Mouse (Mus musculus): ENCODE results near the gene Plekhm3. TPM values are rescaled to one million over a fixed set of nuclear protein-coding genes. Genes with fewer than 3 reads are reported as not detected.

The Plekhm3 gene
- polyA plus RNA-seq, 1 experiment, result 2.3 TPM

DNA sequence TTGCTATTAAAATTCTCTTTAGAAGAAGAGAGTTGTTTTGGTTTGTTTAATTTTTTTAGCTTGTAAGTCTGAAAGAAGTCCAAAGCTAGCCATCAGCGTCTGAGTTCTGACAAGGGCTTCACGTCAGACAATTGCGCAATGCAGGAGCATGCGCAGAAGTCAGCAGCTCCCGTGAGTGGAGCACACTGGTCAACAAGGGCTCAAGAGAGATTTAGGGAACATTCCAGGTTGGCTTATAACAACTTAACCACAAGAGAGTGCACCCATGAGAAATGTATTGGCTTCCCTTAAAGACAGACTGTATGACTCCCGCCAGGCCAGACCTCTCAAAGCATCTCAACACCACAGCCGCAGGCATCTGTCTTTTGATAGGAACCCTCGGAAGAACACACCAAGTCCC lies 203.5 kb downstream of the Plekhm3 start:
- no peak for TF ChIP-seq CTCF (IDR thresholded peaks at IDR 0.05; ENCODE audit: control insufficient read depth, insufficient read depth, insufficient read length)
- peak; percentile 67 for TF ChIP-seq CEBPB (IDR thresholded peaks at IDR 0.05; ENCODE audit: low read depth)
- no peak overlapping the region for H3ac ChIP-seq (ENCODE audit: control insufficient read depth, insufficient read length, low read depth)
- H3K79me3 ChIP-seq (ENCODE audit: low read depth), result no peaks in the 10 kb centered on the region

DNA sequence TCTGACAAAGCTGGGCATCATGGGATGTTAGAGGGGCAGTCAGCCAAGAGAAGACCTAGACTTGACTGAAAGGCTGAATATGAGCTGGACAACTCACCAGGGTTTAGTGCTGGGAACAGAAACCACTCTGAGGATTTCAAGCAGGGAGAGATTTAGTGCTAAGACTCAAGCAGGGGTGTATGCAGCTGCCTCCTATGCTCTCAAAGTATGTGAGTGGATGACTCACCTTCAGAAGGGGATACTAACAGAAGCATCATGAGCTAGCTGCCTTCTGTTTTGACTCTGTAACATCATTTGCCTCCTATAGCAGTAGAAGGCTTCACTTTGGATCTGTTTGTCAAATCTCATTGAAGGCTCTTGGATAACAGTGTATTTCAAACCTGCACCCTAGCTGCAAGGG lies 212.0 kb downstream of the Plekhm3 start:
- H3K36me3 ChIP-seq (ENCODE audit: control insufficient read depth, insufficient read depth), result no peaks in the 10 kb centered on the region
- H3K79me2 ChIP-seq (ENCODE audit: control insufficient read depth, insufficient read depth), result no peaks in the 10 kb centered on the region
- no peak overlapping the region for H3K4me3 ChIP-seq (ENCODE audit: insufficient read depth, poor library complexity, severe bottlenecking)
- no peak for TF ChIP-seq CEBPB (IDR thresholded peaks at IDR 0.05; ENCODE audit: low read depth)
- TF ChIP-seq FOSL1 (IDR thresholded peaks at IDR 0.05; ENCODE audit: insufficient read depth, low read length, poor library complexity, severe bottlenecking), result no peak
- TF ChIP-seq USF1 (IDR thresholded peaks at IDR 0.05; ENCODE audit: low read depth), result no peak
- no peak for TF ChIP-seq MYOG (IDR thresholded peaks at IDR 0.05; ENCODE audit: control insufficient read depth, extremely low read depth, insufficient read length)
- TF ChIP-seq CTCF (IDR thresholded peaks at IDR 0.05; ENCODE audit: control insufficient read depth, insufficient read depth, insufficient read length), result no peak
- H3K27me3 ChIP-seq (ENCODE audit: control insufficient read depth, insufficient read depth, insufficient read length), result no peaks in the 10 kb centered on the region
- H3ac ChIP-seq (ENCODE audit: control insufficient read depth, insufficient read length, low read depth), result no peak overlapping the region
- H3K79me3 ChIP-seq (ENCODE audit: low read depth), result no peaks in the 10 kb centered on the region

More for the DNA sequence above, 203.5 kb downstream of the Plekhm3 start:
- Histone ChIP-seq H3K36me3 (ENCODE audit: control insufficient read depth, insufficient read depth) (no peaks in the 10 kb centered on the region), H3K4me3 (ENCODE audit: insufficient read depth, poor library complexity, severe bottlenecking) (no peak overlapping the region), H3K79me2 (ENCODE audit: control insufficient read depth, insufficient read depth) (no peaks in the 10 kb centered on the region), H3K27me3 (ENCODE audit: control insufficient read depth, insufficient read depth, insufficient read length) (no peaks in the 10 kb centered on the region)

GRCm38 (mm10) chr1:64742741-64743408 lies 213.7 kb downstream of the Plekhm3 start:
- H3K79me3 ChIP-seq (ENCODE audit: low read depth), result no peaks in the 10 kb centered on the region
- H3K4me3 ChIP-seq (ENCODE audit: insufficient read depth, poor library complexity, severe bottlenecking), result no peak overlapping the region
- no peak overlapping the region for H3ac ChIP-seq (ENCODE audit: control insufficient read depth, insufficient read length, low read depth)
- TF ChIP-seq FOSL1 (IDR thresholded peaks at IDR 0.05; ENCODE audit: insufficient read depth, low read length, poor library complexity, severe bottlenecking) (no peak), USF1 (IDR thresholded peaks at IDR 0.05; ENCODE audit: low read depth) (no peak), MAX (IDR thresholded peaks at IDR 0.05) (no peak), CEBPB (IDR thresholded peaks at IDR 0.05; ENCODE audit: low read depth) (no peak), MYOD1 (IDR thresholded peaks at IDR 0.05; ENCODE audit: control insufficient read depth, insufficient read length, low read depth) (no peak), MYOG (IDR thresholded peaks at IDR 0.05; ENCODE audit: control insufficient read depth, extremely low read depth, insufficient read length) (no peak), CTCF (IDR thresholded peaks at IDR 0.05; ENCODE audit: control insufficient read depth, insufficient read depth, insufficient read length) (no peak)
- H3K79me2 ChIP-seq (ENCODE audit: control insufficient read depth, insufficient read depth), result no peaks in the 10 kb centered on the region
- no peaks in the 10 kb centered on the region for H3K36me3 ChIP-seq (ENCODE audit: control insufficient read depth, insufficient read depth)
- no peaks in the 10 kb centered on the region for H3K27me3 ChIP-seq (ENCODE audit: control insufficient read depth, insufficient read depth, insufficient read length)

DNA sequence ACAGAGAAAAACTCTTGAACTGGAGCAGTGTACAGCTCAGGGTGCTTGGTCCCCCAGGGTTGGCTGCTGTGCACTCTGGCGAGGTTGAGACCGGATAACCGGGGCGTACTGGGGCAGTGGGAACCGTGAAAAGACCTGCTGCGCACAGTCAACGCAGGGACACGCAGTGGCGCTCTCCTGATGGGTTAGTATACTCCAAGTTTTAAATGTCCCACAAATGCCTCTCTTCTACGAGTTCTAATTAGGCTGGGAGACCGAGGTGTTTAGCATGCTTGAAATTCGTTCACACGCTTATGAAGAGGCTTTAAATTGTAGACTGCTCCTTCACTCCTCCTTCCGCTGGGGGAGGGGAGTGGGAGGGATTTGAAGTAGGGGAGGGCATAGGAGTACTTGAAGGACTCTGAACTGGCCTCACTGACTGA lies 218.0 kb downstream of the Plekhm3 start:
- Histone ChIP-seq H3K27me3 (ENCODE audit: control insufficient read depth, insufficient read depth, insufficient read length) (no peaks in the 10 kb centered on the region), H3ac (ENCODE audit: control insufficient read depth, insufficient read length, low read depth) (peak overlapping the region; percentile 57)
- TF ChIP-seq MYOG (IDR thresholded peaks at IDR 0.05; ENCODE audit: control insufficient read depth, extremely low read depth, insufficient read length) (no peak), FOSL1 (IDR thresholded peaks at IDR 0.05; ENCODE audit: insufficient read depth, low read length, poor library complexity, severe bottlenecking) (no peak)

GRCm38 (mm10) chr1:64738180-64738555 lies 218.5 kb downstream of the Plekhm3 start:
- H3K79me3 ChIP-seq (ENCODE audit: low read depth), result no peaks in the 10 kb centered on the region
- no peaks in the 10 kb centered on the region for H3K36me3 ChIP-seq (ENCODE audit: control insufficient read depth, insufficient read depth)
- no peaks in the 10 kb centered on the region for H3K27me3 ChIP-seq (ENCODE audit: control insufficient read depth, insufficient read depth, insufficient read length)
- TF ChIP-seq CEBPB (IDR thresholded peaks at IDR 0.05; ENCODE audit: low read depth) (no peak), MYOG (IDR thresholded peaks at IDR 0.05; ENCODE audit: control insufficient read depth, extremely low read depth, insufficient read length) (no peak), FOSL1 (IDR thresholded peaks at IDR 0.05; ENCODE audit: insufficient read depth, low read length, poor library complexity, severe bottlenecking) (no peak), CTCF (IDR thresholded peaks at IDR 0.05; ENCODE audit: control insufficient read depth, insufficient read depth, insufficient read length) (no peak), MYOD1 (IDR thresholded peaks at IDR 0.05; ENCODE audit: control insufficient read depth, insufficient read length, low read depth) (no peak)
- H3K79me2 ChIP-seq (ENCODE audit: control insufficient read depth, insufficient read depth), result peaks cover 9% of the 10 kb centered on the region
- H3ac ChIP-seq (ENCODE audit: control insufficient read depth, insufficient read length, low read depth), result peak overlapping the region; percentile 19
- no peak overlapping the region for H3K4me3 ChIP-seq (ENCODE audit: insufficient read depth, poor library complexity, severe bottlenecking)

More for the DNA sequence above, 218.0 kb downstream of the Plekhm3 start:
- Histone ChIP-seq H3K79me3 (ENCODE audit: low read depth) (no peaks in the 10 kb centered on the region), H3K79me2 (ENCODE audit: control insufficient read depth, insufficient read depth) (peaks cover 9% of the 10 kb centered on the region), H3K4me3 (ENCODE audit: insufficient read depth, poor library complexity, severe bottlenecking) (no peak overlapping the region), H3K36me3 (ENCODE audit: control insufficient read depth, insufficient read depth) (no peaks in the 10 kb centered on the region)

- peak within 1 kb of the TSS; percentile 60 for H3K4me3 ChIP-seq (ENCODE audit: insufficient read depth, poor library complexity, severe bottlenecking)
- H3K79me2 ChIP-seq (ENCODE audit: control insufficient read depth, insufficient read depth), result peaks cover 9% of the 10 kb centered on the region
- H3K27me3 ChIP-seq (ENCODE audit: control insufficient read depth, insufficient read depth, insufficient read length), result no peaks in the 10 kb centered on the region
- TF ChIP-seq FOSL1 (IDR thresholded peaks at IDR 0.05; ENCODE audit: insufficient read depth, low read length, poor library complexity, severe bottlenecking), result no peak
- no peak for TF ChIP-seq MYOD1 (IDR thresholded peaks at IDR 0.05; ENCODE audit: control insufficient read depth, insufficient read length, low read depth)
- no peak for TF ChIP-seq MAX (IDR thresholded peaks at IDR 0.05)
- TF ChIP-seq CEBPB (IDR thresholded peaks at IDR 0.05; ENCODE audit: low read depth), result no peak
- no peak for TF ChIP-seq MYOG (IDR thresholded peaks at IDR 0.05; ENCODE audit: control insufficient read depth, extremely low read depth, insufficient read length)
- TF ChIP-seq USF1 (IDR thresholded peaks at IDR 0.05; ENCODE audit: low read depth), result no peak
- peak; percentile 79 for TF ChIP-seq CTCF (IDR thresholded peaks at IDR 0.05; ENCODE audit: control insufficient read depth, insufficient read depth, insufficient read length)
- H3ac ChIP-seq (ENCODE audit: control insufficient read depth, insufficient read length, low read depth), result peak within 1 kb of the TSS; percentile 97
- no peaks in the 10 kb centered on the region for H3K79me3 ChIP-seq (ENCODE audit: low read depth)
- no peaks in the 10 kb centered on the region for H3K36me3 ChIP-seq (ENCODE audit: control insufficient read depth, insufficient read depth)
Observed at GRCm38 (mm10) chr1:64737502-64738179, 219.0 kb downstream of the Plekhm3 start, which contains the start of gene Fzd5. Gene Fzd5 (minus strand): TSS chr1:64737751.

Data from C2C12 (cell line).